Mouse (Mus musculus): ENCODE results near the gene Gle1. TPM values are rescaled to one million over a fixed set of nuclear protein-coding genes. Genes with fewer than 3 reads are reported as not detected.
"Not testable (repeated sequence)": the region's sequence is repeated elsewhere in the genome, so short reads cannot be mapped to it uniquely, and the experiment has no call there.

Gene Gle1
- 57.7 and 59.4 TPM in 2 replicates for polyA plus RNA-seq (2014; fragmentation: Nextera tagmentation; extraction: Ambion mirVana)

- Histone ChIP-seq H3K9ac (replicated peaks; ENCODE audit: low read depth, low read length) (peak within 1 kb of the TSS; percentile 55), H3K27me3 (ENCODE audit: control insufficient read depth, insufficient read depth, low read length) (no peaks in the 10 kb centered on the region), H3K4me3 (ENCODE audit: low read depth, low read length) (peak within 1 kb of the TSS; percentile 96), H3K4me1 (ENCODE audit: control insufficient read depth, insufficient read depth, low read length) (peaks cover 6% of the 10 kb centered on the region; the same call in 1 of the 2 replicates), H3K27ac (ENCODE audit: low read length) (peak within 1 kb of the TSS; percentile 58; the same call in 1 of the 2 replicates), H3K9me3 (ENCODE audit: control insufficient read depth, low read depth, low read length) (no peaks in the 10 kb centered on the region), H3K4me2 (replicated peaks; ENCODE audit: low read depth, low read length) (peak within 1 kb of the TSS; percentile 72), H3K36me3 (ENCODE audit: control insufficient read depth, insufficient read depth, low read length) (peaks cover 19% of the 10 kb centered on the region)
- WGBS = 3% methylated on average over 44 of the region's 44 CpGs
- ATAC-seq (ENCODE audit: insufficient number of reproducible peaks, insufficient read depth, low FRiP score, low read depth) = peak; percentile 94
These were observed at the start of gene Gle1 for GRCm38 (mm10) chr2:29934906-29935599. TSS of gene Gle1 (plus strand) at chr2:29935426.

GRCm38 (mm10) chr2:29886659-29887292, 48.5 kb upstream of the Gle1 start:
- 78% methylated on average over 9 of the region's 9 CpGs for WGBS
- H3K36me3 ChIP-seq (ENCODE audit: control insufficient read depth, insufficient read depth, low read length); H3K9ac ChIP-seq (replicated peaks; ENCODE audit: low read depth, low read length); H3K9me3 ChIP-seq (ENCODE audit: control insufficient read depth, low read depth, low read length); ATAC-seq (ENCODE audit: insufficient number of reproducible peaks, insufficient read depth, low FRiP score, low read depth); H3K27me3 ChIP-seq (ENCODE audit: control insufficient read depth, insufficient read depth, low read length); H3K27ac ChIP-seq (ENCODE audit: low read length); H3K4me2 ChIP-seq (replicated peaks; ENCODE audit: low read depth, low read length); H3K4me3 ChIP-seq (ENCODE audit: low read depth, low read length): not testable (repeated sequence)
- peaks cover 12% of the 10 kb centered on the region for H3K4me1 ChIP-seq (ENCODE audit: control insufficient read depth, insufficient read depth, low read length)

GRCm38 (mm10) chr2:29889066-29889944, 45.9 kb upstream of the Gle1 start, which contains the start of gene Odf2:
TSS of gene Odf2 (plus strand) at chr2:29889221.
- peaks cover 12% of the 10 kb centered on the region for H3K4me1 ChIP-seq (ENCODE audit: control insufficient read depth, insufficient read depth, low read length)
- H3K27ac ChIP-seq (ENCODE audit: low read length) = peak within 1 kb of the TSS; percentile 93
- H3K9ac ChIP-seq (replicated peaks; ENCODE audit: low read depth, low read length) = peak within 1 kb of the TSS; percentile 92
- peak; percentile 89 for ATAC-seq (ENCODE audit: insufficient number of reproducible peaks, insufficient read depth, low FRiP score, low read depth)
- no peaks in the 10 kb centered on the region for H3K9me3 ChIP-seq (ENCODE audit: control insufficient read depth, low read depth, low read length)
- H3K27me3 ChIP-seq (ENCODE audit: control insufficient read depth, insufficient read depth, low read length) = no peaks in the 10 kb centered on the region
- WGBS = under 1% methylated on average over 70 of the region's 70 CpGs
- H3K4me3 ChIP-seq (ENCODE audit: low read depth, low read length) = peak within 1 kb of the TSS; percentile 100
- H3K36me3 ChIP-seq (ENCODE audit: control insufficient read depth, insufficient read depth, low read length) = peaks cover 23% of the 10 kb centered on the region
- H3K4me2 ChIP-seq (replicated peaks; ENCODE audit: low read depth, low read length) = peak within 1 kb of the TSS; percentile 87

- peak; percentile 90 for ATAC-seq (ENCODE audit: insufficient number of reproducible peaks, insufficient read depth, low FRiP score, low read depth)
- WGBS = under 1% methylated on average over 57 of the region's 61 CpGs
- H3K4me2 ChIP-seq (replicated peaks; ENCODE audit: low read depth, low read length) = peak overlapping the region; percentile 87
- H3K9ac ChIP-seq (replicated peaks; ENCODE audit: low read depth, low read length) = peak overlapping the region; percentile 92
- H3K27me3 ChIP-seq (ENCODE audit: control insufficient read depth, insufficient read depth, low read length) = no peaks in the 10 kb centered on the region
- H3K36me3 ChIP-seq (ENCODE audit: control insufficient read depth, insufficient read depth, low read length) = peaks cover 32% of the 10 kb centered on the region
- H3K4me1 ChIP-seq (ENCODE audit: control insufficient read depth, insufficient read depth, low read length) = peaks cover 12% of the 10 kb centered on the region
- peak overlapping the region; percentile 93 for H3K27ac ChIP-seq (ENCODE audit: low read length)
- no peaks in the 10 kb centered on the region for H3K9me3 ChIP-seq (ENCODE audit: control insufficient read depth, low read depth, low read length)
- peak overlapping the region; percentile 100 for H3K4me3 ChIP-seq (ENCODE audit: low read depth, low read length)
These were observed 45.0 kb upstream of the Gle1 start for GRCm38 (mm10) chr2:29889991-29890833.

- Histone ChIP-seq H3K36me3 (ENCODE audit: control insufficient read depth, insufficient read depth, low read length) (peaks cover 45% of the 10 kb centered on the region), H3K27me3 (ENCODE audit: control insufficient read depth, insufficient read depth, low read length) (no peaks in the 10 kb centered on the region), H3K27ac (ENCODE audit: low read length) (no peak overlapping the region), H3K4me2 (replicated peaks; ENCODE audit: low read depth, low read length) (no peak overlapping the region), H3K4me3 (ENCODE audit: low read depth, low read length) (no peak overlapping the region), H3K4me1 (ENCODE audit: control insufficient read depth, insufficient read depth, low read length) (peaks cover 12% of the 10 kb centered on the region), H3K9ac (replicated peaks; ENCODE audit: low read depth, low read length) (no peak overlapping the region), H3K9me3 (ENCODE audit: control insufficient read depth, low read depth, low read length) (no peaks in the 10 kb centered on the region)
- ATAC-seq (ENCODE audit: insufficient number of reproducible peaks, insufficient read depth, low FRiP score, low read depth) = no peak
- 94% methylated on average over 6 of the region's 6 CpGs for WGBS
These were observed 43.5 kb upstream of the Gle1 start for GRCm38 (mm10) chr2:29891773-29892172.

- Histone ChIP-seq H3K4me2 (replicated peaks; ENCODE audit: low read depth, low read length) (no peak overlapping the region), H3K36me3 (ENCODE audit: control insufficient read depth, insufficient read depth, low read length) (peaks cover 88% of the 10 kb centered on the region), H3K27me3 (ENCODE audit: control insufficient read depth, insufficient read depth, low read length) (no peaks in the 10 kb centered on the region), H3K9ac (replicated peaks; ENCODE audit: low read depth, low read length) (no peak overlapping the region), H3K9me3 (ENCODE audit: control insufficient read depth, low read depth, low read length) (no peaks in the 10 kb centered on the region), H3K4me1 (ENCODE audit: control insufficient read depth, insufficient read depth, low read length) (peaks cover 4% of the 10 kb centered on the region; the same call in 1 of the 2 replicates), H3K4me3 (ENCODE audit: low read depth, low read length) (no peak overlapping the region), H3K27ac (ENCODE audit: low read length) (no peak overlapping the region)
- 96% methylated on average over 1 of the region's 1 CpGs for WGBS
- no peak for ATAC-seq (ENCODE audit: insufficient number of reproducible peaks, insufficient read depth, low FRiP score, low read depth)
These were observed 39.2 kb upstream of the Gle1 start for GRCm38 (mm10) chr2:29896071-29896470.

- Histone ChIP-seq H3K4me2 (replicated peaks; ENCODE audit: low read depth, low read length) (no peak overlapping the region), H3K4me3 (ENCODE audit: low read depth, low read length) (no peak overlapping the region), H3K36me3 (ENCODE audit: control insufficient read depth, insufficient read depth, low read length) (peaks cover 96% of the 10 kb centered on the region), H3K9ac (replicated peaks; ENCODE audit: low read depth, low read length) (no peak overlapping the region), H3K9me3 (ENCODE audit: control insufficient read depth, low read depth, low read length) (no peaks in the 10 kb centered on the region), H3K4me1 (ENCODE audit: control insufficient read depth, insufficient read depth, low read length) (no peaks in the 10 kb centered on the region), H3K27ac (ENCODE audit: low read length) (no peak overlapping the region), H3K27me3 (ENCODE audit: control insufficient read depth, insufficient read depth, low read length) (no peaks in the 10 kb centered on the region)
- ATAC-seq (ENCODE audit: insufficient number of reproducible peaks, insufficient read depth, low FRiP score, low read depth) = no peak
- 75% methylated on average over 2 of the region's 2 CpGs for WGBS
These were observed 37.9 kb upstream of the Gle1 start for GRCm38 (mm10) chr2:29897366-29897765.
